Mouse (Mus musculus) hindbrain, embryonic 12.5 days (tissue): ENCODE results near the gene Wdr89. TPM values are rescaled to one million over a fixed set of nuclear protein-coding genes. Genes with fewer than 3 reads are reported as not detected.

Experiments used
- ATAC-seq: fragments of 200-750 bp; cut with Nextera tagmentation; 2 replicates; pipeline ENCODE4 v1.8.0; 2017; ENCODE audit warnings: moderate TSS enrichment; ENCODE audit not compliant: low FRiP score
- H3K27ac ChIP-seq: fragments of 300-500 bp; sonication (generic); 2 replicates; pipeline ENCODE4 v1.5.1; 2016; ENCODE audit warnings: mild to moderate bottlenecking
- H3K27me3 ChIP-seq: fragments of 300-500 bp; sonication (generic); 2 replicates; pipeline ENCODE4 v1.6.1; 2016; ENCODE audit warnings: mild to moderate bottlenecking
- H3K36me3 ChIP-seq: fragments of 300-500 bp; sonication (generic); 2 replicates; pipeline ENCODE4 v1.6.1; 2016; ENCODE audit warnings: mild to moderate bottlenecking
- H3K4me1 ChIP-seq: fragments of 300-500 bp; sonication (generic); 2 replicates; pipeline ENCODE4 v1.6.1; 2016
- H3K4me2 ChIP-seq: fragments of 300-500 bp; sonication (generic); replicated peaks from 2 replicates; pipeline ENCODE4 v1.6.1; 2016; ENCODE audit warnings: mild to moderate bottlenecking
- H3K4me3 ChIP-seq: fragments of 300-500 bp; sonication (generic); 2 replicates; pipeline ENCODE4 v1.5.1; 2016; ENCODE audit warnings: mild to moderate bottlenecking
- H3K9ac ChIP-seq: fragments of 300-500 bp; sonication (generic); 2 replicates; pipeline ENCODE4 v1.6.1; 2016; ENCODE audit warnings: mild to moderate bottlenecking, moderate library complexity
- H3K9me3 ChIP-seq: fragments of 300-500 bp; sonication (generic); replicated peaks from 2 replicates; pipeline ENCODE4 v1.6.1; 2016; ENCODE audit warnings: mild to moderate bottlenecking
- WGBS: fragments of 180-500 bp; shearing (Covaris S2); methylation state at CpG from one replicate; pipeline ENCODE4 v1.1.7; 2016; 5-methylcytosine and 5-hydroxymethylcytosine counted together
- polyA plus RNA-seq: library from polyadenylated mRNA; unstranded; fragments of >200 nt; fragmentation: Nextera tagmentation; extraction: Ambion mirVana; gene quantifications from 2 replicates; pipeline ENCODE4 v1.2.1, GENCODE M21; 2016

The Wdr89 gene
- polyA plus RNA-seq, 1 experiment from 2014 or later: 8.0 TPM

DNA sequence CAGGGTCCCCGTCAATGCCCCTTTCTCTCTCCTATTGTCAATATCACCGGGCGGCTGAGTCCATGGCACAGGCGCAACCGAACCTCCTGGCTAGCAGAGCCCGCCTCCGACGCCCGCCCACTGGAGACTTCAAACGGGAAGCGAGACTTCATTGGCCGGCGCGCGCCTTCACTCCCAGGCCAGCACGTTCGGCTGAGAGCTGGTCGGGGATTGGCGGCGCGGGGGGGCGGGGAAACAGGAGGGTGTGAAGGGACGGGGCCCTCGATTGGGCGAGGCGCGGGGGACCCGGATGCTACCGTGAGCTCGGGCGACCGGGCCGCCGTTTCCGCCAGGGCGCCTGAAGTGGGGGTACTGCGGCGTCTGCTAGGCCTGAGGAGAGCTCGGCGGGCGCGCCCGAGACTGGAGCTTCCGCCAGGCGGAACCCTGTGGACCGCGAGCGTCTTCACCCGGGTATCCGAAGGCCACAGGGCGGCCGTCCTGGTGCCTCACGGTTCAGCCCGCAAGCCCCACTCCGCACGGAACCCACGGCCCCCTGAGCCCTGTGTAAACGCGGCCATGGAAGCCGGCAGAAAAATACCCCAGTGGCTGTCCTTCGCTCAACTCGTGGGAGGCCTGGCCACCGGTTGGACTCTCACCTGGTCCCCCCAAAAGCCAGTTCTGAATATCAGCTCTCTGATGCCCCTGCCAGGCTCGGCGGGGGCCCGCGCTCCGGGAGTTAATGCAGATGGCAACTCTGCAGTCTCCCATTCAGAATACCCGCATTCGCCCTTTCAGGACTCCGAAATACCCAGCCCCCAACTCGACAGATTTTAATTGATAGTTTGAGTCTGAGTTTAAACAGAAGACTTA, 73.0 kb downstream of the Wdr89 start, which contains the start of gene Ppp2r5e:
Gene Ppp2r5e, minus strand, starts transcription at position 92 of the 849 bp plus-strand sequence.
- WGBS: under 1% methylated on average over 70 of the region's 72 CpGs
- peak within 1 kb of the TSS; percentile 98 for H3K27ac ChIP-seq
- ATAC-seq: peak; percentile 100

DNA sequence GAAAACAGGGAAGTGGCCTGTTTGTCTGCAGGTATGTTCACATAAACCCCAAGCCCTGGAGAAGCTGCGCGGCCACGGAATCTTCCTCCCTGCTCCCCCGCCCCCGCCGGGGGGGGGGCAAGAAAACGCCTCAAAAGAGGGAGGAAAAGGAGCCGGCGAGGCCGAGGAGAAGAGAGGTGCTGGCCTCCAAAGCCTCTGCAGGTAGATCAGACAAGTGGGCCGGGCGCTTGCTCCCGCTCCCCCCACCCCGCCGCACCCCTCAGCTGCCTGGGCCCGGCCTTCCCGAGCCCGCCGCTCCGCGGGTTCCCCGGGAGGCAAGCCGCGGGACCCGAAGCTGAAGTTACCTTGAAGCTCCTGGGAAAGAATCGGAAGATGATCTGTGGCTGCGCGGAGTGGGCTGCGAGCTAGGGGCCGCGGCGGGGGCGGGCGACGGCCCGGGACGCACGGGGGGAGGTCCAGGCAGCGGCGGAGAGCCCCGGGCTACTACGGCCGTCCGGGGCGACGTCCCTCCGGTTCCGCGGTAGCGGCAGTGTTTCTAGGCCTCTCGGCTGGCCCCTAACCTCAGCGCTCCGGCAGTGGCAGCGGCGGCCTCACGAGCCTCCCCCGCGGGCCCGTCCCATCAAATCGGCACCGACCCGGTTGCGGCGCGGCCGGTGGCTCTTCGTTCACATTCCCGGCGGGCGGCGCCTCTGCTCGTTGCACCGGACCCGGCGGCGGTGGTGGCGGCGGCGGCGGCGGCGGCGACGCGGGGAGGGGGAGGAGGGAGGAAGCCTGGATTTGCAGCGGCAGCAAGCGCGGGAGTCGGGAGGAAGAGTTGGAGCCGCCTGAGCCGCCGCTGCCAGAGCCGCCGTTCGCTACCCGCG, 73.8 kb downstream of the Wdr89 start:
- Histone ChIP-seq H3K9ac (peak overlapping the region; percentile 95), H3K4me2 (peak overlapping the region; percentile 76), H3K27ac (peak overlapping the region; percentile 98), H3K4me3 (peak overlapping the region; percentile 100), H3K27me3 (no peaks in the 10 kb centered on the region), H3K4me1 (peaks cover 14% of the 10 kb centered on the region), H3K36me3 (peaks cover 16% of the 10 kb centered on the region), H3K9me3 (no peaks in the 10 kb centered on the region)
- under 1% methylated on average over 75 of the region's 97 CpGs for WGBS
- ATAC-seq: peak; percentile 33; the same call in 1 of the 2 replicates

More for the DNA sequence above, 73.0 kb downstream of the Wdr89 start, which contains the start of gene Ppp2r5e:
- Histone ChIP-seq H3K27me3 (no peaks in the 10 kb centered on the region), H3K4me1 (peaks cover 14% of the 10 kb centered on the region), H3K9me3 (no peaks in the 10 kb centered on the region), H3K4me2 (peak within 1 kb of the TSS; percentile 76), H3K36me3 (peaks cover 10% of the 10 kb centered on the region), H3K4me3 (peak within 1 kb of the TSS; percentile 100), H3K9ac (peak within 1 kb of the TSS; percentile 95)

GRCm38 (mm10) chr12:75594404-75594803, 74.9 kb downstream of the Wdr89 start:
- peak overlapping the region; percentile 76 for H3K4me2 ChIP-seq
- H3K4me3 ChIP-seq: peak overlapping the region; percentile 100
- peaks cover 27% of the 10 kb centered on the region for H3K36me3 ChIP-seq
- no peaks in the 10 kb centered on the region for H3K9me3 ChIP-seq
- H3K27ac ChIP-seq: no peak overlapping the region
- WGBS: 49% methylated on average over 5 of the region's 5 CpGs
- ATAC-seq: no peak
- peak overlapping the region; percentile 58 for H3K9ac ChIP-seq
- H3K4me1 ChIP-seq: peaks cover 14% of the 10 kb centered on the region
- H3K27me3 ChIP-seq: no peaks in the 10 kb centered on the region

DNA sequence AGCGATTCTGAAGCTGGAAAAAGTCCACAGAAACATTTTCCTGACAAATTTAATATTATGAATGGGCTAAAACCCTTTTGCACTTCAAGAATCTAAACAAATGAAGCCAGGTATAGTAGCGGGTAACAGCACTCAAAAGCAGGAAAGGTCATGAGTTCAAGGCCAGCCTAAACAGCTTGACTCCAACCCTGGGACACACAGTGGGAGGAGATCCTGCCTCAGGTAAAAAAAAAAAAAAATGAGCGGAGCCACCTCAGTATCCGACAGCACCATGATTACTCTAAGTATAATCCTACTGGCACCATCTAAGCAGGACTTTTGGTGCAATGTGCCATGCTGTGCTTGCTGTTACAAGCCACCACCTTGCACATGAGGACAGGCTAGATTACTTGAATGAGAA, 75.5 kb downstream of the Wdr89 start:
- no peaks in the 10 kb centered on the region for H3K9me3 ChIP-seq
- no peak for ATAC-seq
- no peaks in the 10 kb centered on the region for H3K27me3 ChIP-seq
- H3K27ac ChIP-seq: no peak overlapping the region
- no peak overlapping the region for H3K4me3 ChIP-seq
- H3K4me1 ChIP-seq: peaks cover 14% of the 10 kb centered on the region
- H3K36me3 ChIP-seq: peaks cover 31% of the 10 kb centered on the region
- peak overlapping the region; percentile 76 for H3K4me2 ChIP-seq
- no peak overlapping the region for H3K9ac ChIP-seq
- 74% methylated on average over 4 of the region's 4 CpGs for WGBS

DNA sequence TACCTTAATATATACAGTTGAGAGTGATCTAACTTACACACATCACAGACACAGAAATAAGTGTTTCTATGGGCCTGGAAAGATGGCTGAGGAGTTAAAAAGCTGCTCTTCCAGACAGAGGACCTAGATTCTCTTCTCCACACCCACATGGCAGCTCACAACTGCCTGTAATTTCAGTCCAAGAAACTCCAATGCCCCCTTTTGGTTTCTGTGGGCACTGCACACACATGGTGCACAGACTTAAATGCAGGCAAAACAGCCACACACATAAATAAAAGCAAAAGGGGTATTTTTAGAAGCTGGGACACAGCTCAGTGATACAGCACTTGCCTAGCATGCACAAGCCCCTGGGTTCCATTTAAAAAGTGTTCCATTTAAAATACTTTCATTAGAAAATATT, 81.8 kb downstream of the Wdr89 start:
- Histone ChIP-seq H3K36me3 (peaks cover 53% of the 10 kb centered on the region), H3K4me1 (no peaks in the 10 kb centered on the region), H3K27ac (no peak overlapping the region)

DNA sequence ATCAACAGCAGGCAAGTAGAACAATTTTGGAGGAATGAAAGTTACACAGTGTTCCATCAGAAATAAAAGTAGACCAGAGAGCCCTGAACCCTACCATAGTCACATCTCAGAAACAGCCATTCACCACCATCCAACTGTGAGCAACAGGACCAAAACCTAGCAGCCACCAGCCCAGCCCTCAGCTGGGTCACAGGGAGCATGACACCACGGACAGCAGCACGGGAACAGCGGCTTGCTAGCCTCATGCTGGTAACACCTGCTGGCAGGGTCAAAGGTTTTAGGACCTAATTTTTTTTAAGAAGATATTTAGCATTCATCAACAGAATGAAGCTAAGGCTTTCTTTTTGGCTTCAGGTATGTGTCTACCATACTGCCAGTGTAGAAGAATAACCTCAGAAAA, 85.6 kb downstream of the Wdr89 start:
- Histone ChIP-seq H3K27me3 (no peaks in the 10 kb centered on the region), H3K9me3 (no peaks in the 10 kb centered on the region), H3K4me1 (no peaks in the 10 kb centered on the region), H3K36me3 (peaks cover 29% of the 10 kb centered on the region), H3K4me2 (no peak overlapping the region), H3K27ac (no peak overlapping the region), H3K9ac (no peak overlapping the region), H3K4me3 (no peak overlapping the region)
- no peak for ATAC-seq
- 67% methylated on average over 3 of the region's 3 CpGs for WGBS

More for the DNA sequence above, 81.8 kb downstream of the Wdr89 start:
- no peak overlapping the region for H3K4me3 ChIP-seq
- H3K4me2 ChIP-seq: no peak overlapping the region
- ATAC-seq: no peak
- H3K27me3 ChIP-seq: no peaks in the 10 kb centered on the region
- H3K9me3 ChIP-seq: no peaks in the 10 kb centered on the region
- no peak overlapping the region for H3K9ac ChIP-seq

Other genes starting within 250 kb of the Wdr89 start
- gene Ppp2r5e, start 73.3 kb downstream of the Wdr89 start, polyA plus RNA-seq: 23.2 and 26.4 TPM in 2 replicates
- gene Sgpp1, start 66.2 kb upstream of the Wdr89 start, polyA plus RNA-seq: 11.7 and 13.4 TPM in 2 replicates
- 92.8 and 97.9 TPM in 2 replicates for gene Syne2, start 148.6 kb upstream of the Wdr89 start, polyA plus RNA-seq